In genomic region chr16:91512161-91512787, GRCm38 (mm10) we compare ENCODE assay signal across 8 mouse cellular contexts. TPM values are rescaled to one million over a fixed set of nuclear protein-coding genes. Genes with fewer than 3 reads are reported as not detected.
A peak's percentile ranks its signal among the peaks of the same experiment; 100 is the strongest.
DNase-seq lines count a peak whose midpoint lies in the region; ATAC-seq and TF ChIP-seq lines count a peak whose summit lies in the region.

No protein-coding gene starts in this region.

- no peaks in the 10 kb centered on the region for H3K27me3 ChIP-seq in intestine, postnatal 0 days (replicated peaks; ENCODE audit: control insufficient read depth, insufficient read depth, low read length)
- H3K27me3 ChIP-seq in midbrain, embryonic 15.5 days (replicated peaks): no peaks in the 10 kb centered on the region
- H3K27me3 ChIP-seq in spleen, adult 2 months (ENCODE audit: control insufficient read depth, insufficient read depth, low read length): no peaks in the 10 kb centered on the region

- 32% methylated on average over 7 of the region's 7 CpGs for WGBS in intestine, postnatal 0 days
- WGBS in midbrain, embryonic 15.5 days: 37% methylated on average over 7 of the region's 7 CpGs
- WGBS in spleen, adult 2 months: 41% methylated on average over 7 of the region's 7 CpGs

- H3K4me3 ChIP-seq in intestine, postnatal 0 days (ENCODE audit: low read depth, low read length): no peak overlapping the region
- H3K4me3 ChIP-seq in midbrain, embryonic 15.5 days: no peak overlapping the region
- H3K4me3 ChIP-seq in spleen, adult 2 months (ENCODE audit: extremely low read depth, insufficient read depth, insufficient read length): no peak overlapping the region

- H3K9me3 ChIP-seq in intestine, postnatal 0 days (ENCODE audit: control insufficient read depth): no peaks in the 10 kb centered on the region
- no peaks in the 10 kb centered on the region for H3K9me3 ChIP-seq in midbrain, embryonic 15.5 days

- ATAC-seq in intestine, postnatal 0 days: peak; percentile 44; the same call in 1 of the 2 replicates
- ATAC-seq in midbrain, embryonic 15.5 days (replicated peaks): 0 out of 2 replicates have a peak, but pooled peaks have one; percentile 52

- TF ChIP-seq POLR2A in spleen, adult 2 months (IDR thresholded peaks at IDR 0.05; ENCODE audit: low read depth, low read length): no peak

- peak; percentile 60 to 65 for DNase-seq in urinary bladder, adult 18-20 months (ENCODE audit: low spot score in 2 of 2)
- DNase-seq in urinary bladder, postnatal 10 days (ENCODE audit: low spot score): no peak
- DNase-seq in cerebellum, postnatal 4 days (ENCODE audit: low spot score in 2 of 2): peak; percentile 72 to 82
- peak; percentile 67 to 69 for DNase-seq in gastrocnemius, adult 8-10 months (ENCODE audit: low spot score in 2 of 2)
- peak; percentile 73 to 84 for DNase-seq in left cerebral cortex, postnatal 36 days (ENCODE audit: low spot score in 2 of 2)
- DNase-seq in spleen, adult 2 months (ENCODE audit: low read depth in 1 of 2, low spot score in 2 of 2): peak; percentile 63 to 80

- H3K36me3 ChIP-seq in intestine, postnatal 0 days (ENCODE audit: control insufficient read depth, insufficient read depth): peaks cover 9% of the 10 kb centered on the region
- H3K36me3 ChIP-seq in midbrain, embryonic 15.5 days (replicated peaks): 0 out of 2 replicates have a peak, but pooled peaks cover 3% of the 10 kb centered on the region
- H3K36me3 ChIP-seq in spleen, adult 2 months (ENCODE audit: control insufficient read depth, insufficient read depth, low read length): peaks cover 3% of the 10 kb centered on the region

- no peaks in the 10 kb centered on the region for H3K4me1 ChIP-seq in intestine, postnatal 0 days (replicated peaks; ENCODE audit: control insufficient read depth, insufficient read depth, low read length)
- H3K4me1 ChIP-seq in midbrain, embryonic 15.5 days: no peaks in the 10 kb centered on the region
- H3K4me1 ChIP-seq in spleen, adult 2 months (ENCODE audit: control insufficient read depth, insufficient read depth, insufficient read length): no peaks in the 10 kb centered on the region

- no peak overlapping the region for H3K27ac ChIP-seq in intestine, postnatal 0 days (ENCODE audit: low read depth, low read length)
- H3K27ac ChIP-seq in midbrain, embryonic 15.5 days: no peak overlapping the region
- H3K27ac ChIP-seq in spleen, adult 2 months (ENCODE audit: insufficient read depth, low read length): no peak overlapping the region

- no peak overlapping the region for H3K4me2 ChIP-seq in intestine, postnatal 0 days (replicated peaks; ENCODE audit: low read depth)
- H3K4me2 ChIP-seq in midbrain, embryonic 15.5 days: no peak overlapping the region

- peak; percentile 98 for TF ChIP-seq CTCF in intestine, postnatal 0 days (IDR thresholded peaks at IDR 0.05; ENCODE audit: low read depth)
- TF ChIP-seq CTCF in spleen, adult 2 months (IDR thresholded peaks at IDR 0.05; ENCODE audit: extremely low read depth, insufficient read depth, insufficient read length, insufficient replicate concordance): peak; percentile 90; the same call in 1 of the 2 replicates

- intact Hi-C loops in left cerebral cortex, postnatal 36 days (cut with DNase I): loop anchor here (1.0 to 5.0 kb wide), 3 partner anchors 27 to 150 kb away; partner anchors contain the start of gene Ifnar1

- H3K9ac ChIP-seq in intestine, postnatal 0 days (ENCODE audit: low read depth, low read length): no peak overlapping the region
- H3K9ac ChIP-seq in midbrain, embryonic 15.5 days: no peak overlapping the region

RNA-seq across cellular contexts. Expression of gene Ifnar1, which starts 27.2 kb away (rescaled TPM):
- total RNA-seq in gastrocnemius, adult 8-10 months (2022): 10 to 100 TPM in 1 of 4 experiments, 1 to 10 TPM in 3; 8.4 to 10.3 (median 8.6) TPM
- polyA plus RNA-seq in intestine, postnatal 0 days (2015; fragmentation: Nextera tagmentation; extraction: Ambion mirVana): 18.2 and 21.6 TPM in 2 replicates
- 10 to 100 TPM; 54.3 to 54.5 TPM for total RNA-seq in left cerebral cortex, postnatal 36 days (2021)
- polyA plus RNA-seq in midbrain, embryonic 15.5 days (2015; fragmentation: Nextera tagmentation; extraction: Ambion mirVana): 53.4 and 54.7 TPM in 2 replicates
- 22.3 and 25.4 TPM in 2 replicates for polyA plus RNA-seq in spleen, adult 2 months (2012; rRNA removed)

RNA-seq across cellular contexts. Expression of gene Ifngr2, which starts 34.6 kb away (rescaled TPM):
- total RNA-seq in gastrocnemius, adult 8-10 months (2022): 10 to 100 TPM; 44.2 to 57.1 (median 54.9) TPM
- 138 and 146 TPM in 2 replicates for polyA plus RNA-seq in intestine, postnatal 0 days (2015; fragmentation: Nextera tagmentation; extraction: Ambion mirVana)
- 10 to 100 TPM; 33.6 to 39.8 TPM for total RNA-seq in left cerebral cortex, postnatal 36 days (2021)
- 92.5 and 94.2 TPM in 2 replicates for polyA plus RNA-seq in midbrain, embryonic 15.5 days (2015; fragmentation: Nextera tagmentation; extraction: Ambion mirVana)
- 18.7 and 36.7 TPM in 2 replicates for polyA plus RNA-seq in spleen, adult 2 months (2012; rRNA removed)
